In the genomic region with DNA sequence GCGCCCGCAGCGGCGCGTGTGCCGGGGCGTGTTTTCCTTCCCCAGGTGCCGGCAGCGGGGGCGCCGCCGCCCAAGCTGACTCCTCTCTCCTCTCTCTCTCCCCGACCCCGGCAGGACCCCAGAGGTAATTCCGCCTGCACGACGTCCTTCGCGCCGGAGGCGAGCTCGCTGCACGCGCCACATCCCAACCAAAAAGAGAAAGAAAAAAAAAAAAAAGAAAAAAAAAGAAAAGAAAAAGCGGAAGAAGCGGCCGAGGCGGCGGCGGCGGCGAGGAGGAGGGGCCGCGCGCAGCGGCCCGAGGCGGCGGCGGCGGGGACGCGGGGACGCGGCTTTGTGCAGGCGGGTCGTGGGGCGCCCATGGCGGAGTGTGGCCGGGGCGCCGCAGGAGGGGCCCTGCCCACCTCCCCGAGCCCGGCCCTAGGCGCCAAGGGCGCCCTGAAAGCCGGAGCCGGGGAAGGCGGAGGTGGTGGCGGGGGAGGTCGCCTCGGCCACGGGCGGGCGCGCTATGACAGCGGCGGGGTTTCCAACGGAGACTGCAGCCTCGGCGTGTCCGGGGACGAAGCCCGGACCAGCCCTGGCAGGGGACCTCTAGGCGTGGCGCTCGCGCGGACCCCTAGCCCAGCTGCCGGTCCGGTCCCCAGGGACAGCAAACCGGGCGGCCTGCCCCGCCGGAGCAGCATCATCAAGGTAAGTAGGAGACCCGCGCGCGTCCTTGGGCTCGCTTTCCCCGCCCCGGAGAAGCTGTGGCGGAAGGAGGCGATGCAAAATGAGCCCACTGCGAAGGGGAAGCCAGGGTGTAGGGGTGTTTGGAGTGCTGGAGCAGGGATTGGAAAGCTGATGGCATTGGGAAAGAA, we compare ENCODE assay signal across 8 mouse cellular contexts. TPM values are rescaled to one million over a fixed set of nuclear protein-coding genes. Genes with fewer than 3 reads are reported as not detected.
DNase-seq lines count a peak whose midpoint lies in the region; ATAC-seq and TF ChIP-seq lines count a peak whose summit lies in the region.

A gene (plus strand): TSS at position 153 of the 854 bp plus-strand sequence.

- H3K4me1 ChIP-seq in heart, embryonic 14.5 days (ENCODE audit: control insufficient read depth in 2 of 2, insufficient read depth in 2 of 2, low read length in 2 of 2): peaks cover 2 to 10% of the 10 kb centered on the region in 2 experiments; a peak in 3 of 4 replicates
- peaks cover 0 to 4% of the 10 kb centered on the region in 2 experiments; a peak in 2 of 4 replicates for H3K4me1 ChIP-seq in liver, embryonic 14.5 days (replicated peaks; ENCODE audit: control insufficient read depth in 2 of 2, insufficient read depth in 2 of 2, low read length in 1 of 2)
- 0 out of 2 replicates have a peak, but pooled peaks cover 4% of the 10 kb centered on the region for H3K4me1 ChIP-seq in stomach, embryonic 14.5 days (ENCODE audit: control insufficient read depth, insufficient read depth, low read length)

- H3K27me3 ChIP-seq in heart, embryonic 14.5 days (ENCODE audit: control insufficient read depth, insufficient read depth, low read length): no peaks in the 10 kb centered on the region
- no peaks in the 10 kb centered on the region for H3K27me3 ChIP-seq in liver, embryonic 14.5 days (ENCODE audit: control insufficient read depth, insufficient read depth, low read length)
- H3K27me3 ChIP-seq in stomach, embryonic 14.5 days (ENCODE audit: control insufficient read depth, insufficient read depth, low read length): no peaks in the 10 kb centered on the region

- H3K4me3 ChIP-seq in heart, embryonic 14.5 days (ENCODE audit: control insufficient read depth in 1 of 2, insufficient read depth in 1 of 2, low read depth in 1 of 2, low read length in 2 of 2): peak within 1 kb of the TSS; percentile 81 to 97
- peak within 1 kb of the TSS; percentile 67 to 76 for H3K4me3 ChIP-seq in liver, embryonic 14.5 days (ENCODE audit: insufficient read depth in 1 of 2, low read depth in 2 of 2, low read length in 2 of 2)
- peak within 1 kb of the TSS; percentile 79 for H3K4me3 ChIP-seq in stomach, embryonic 14.5 days (ENCODE audit: low read depth, low read length)

- under 1% methylated on average over 88 of the region's 95 CpGs for WGBS in heart, embryonic 14.5 days
- WGBS in liver, embryonic 14.5 days (ENCODE audit: insufficient replicate concordance): under 1% methylated on average over 91 of the region's 95 CpGs
- WGBS in stomach, embryonic 14.5 days: under 1% methylated on average over 95 of the region's 95 CpGs

- peak; percentile 77 for DNase-seq in CD4-positive helper T cell, adult 2 months (ENCODE audit: low read depth, low spot score)
- DNase-seq in brain, adult 2 months (ENCODE audit: low read depth, low spot score): peak; percentile 58
- DNase-seq in kidney, postnatal 10 days: peak; percentile 73
- DNase-seq in liver, embryonic 14.5 days (ENCODE audit: low read depth in 3 of 3, low spot score in 3 of 3): no peak
- peak; percentile 47 to 54 for DNase-seq in natural killer cell, adult 2 months (ENCODE audit: low spot score in 2 of 2)

- no peaks in the 10 kb centered on the region for H3K9me3 ChIP-seq in heart, embryonic 14.5 days (ENCODE audit: control insufficient read depth, low read length)
- no peaks in the 10 kb centered on the region for H3K9me3 ChIP-seq in liver, embryonic 14.5 days (ENCODE audit: control insufficient read depth, low read length)
- no peaks in the 10 kb centered on the region for H3K9me3 ChIP-seq in stomach, embryonic 14.5 days (ENCODE audit: control insufficient read depth, low read depth, low read length)

- TF ChIP-seq CTCF in liver, embryonic 14.5 days (IDR thresholded peaks at IDR 0.05; ENCODE audit: low read depth): no peak

- peak within 1 kb of the TSS; percentile 38 to 82 for H3K27ac ChIP-seq in heart, embryonic 14.5 days (replicated peaks in 1 of 2; ENCODE audit: control insufficient read depth in 1 of 2, insufficient read depth in 1 of 2, low read depth in 2 of 2, low read length in 2 of 2)
- no peak within 1 kb of the TSS for H3K27ac ChIP-seq in liver, embryonic 14.5 days
- peak within 1 kb of the TSS; percentile 84 for H3K27ac ChIP-seq in stomach, embryonic 14.5 days (ENCODE audit: low read length)

- ATAC-seq in erythroid progenitor cell, adult 5-6 weeks (replicated peaks; ENCODE audit: low FRiP score, poor library complexity, severe bottlenecking): peak; percentile 35
- ATAC-seq in heart, embryonic 14.5 days (ENCODE audit: insufficient number of reproducible peaks, insufficient read depth, low FRiP score, low read depth): peak; percentile 53; the same call in 1 of the 2 replicates
- ATAC-seq in liver, embryonic 14.5 days (ENCODE audit: insufficient read depth): peak; percentile 55
- peak; percentile 66 for ATAC-seq in stomach, embryonic 14.5 days (ENCODE audit: insufficient number of reproducible peaks, insufficient read depth, low FRiP score, low read depth)

- no peaks in the 10 kb centered on the region for H3K36me3 ChIP-seq in heart, embryonic 14.5 days (ENCODE audit: control insufficient read depth, insufficient read depth, low read length)
- no peaks in the 10 kb centered on the region for H3K36me3 ChIP-seq in liver, embryonic 14.5 days (replicated peaks; ENCODE audit: control insufficient read depth, insufficient read depth, low read depth)
- H3K36me3 ChIP-seq in stomach, embryonic 14.5 days (ENCODE audit: control insufficient read depth, insufficient read depth, low read length): no peaks in the 10 kb centered on the region

- H3K4me2 ChIP-seq in heart, embryonic 14.5 days (ENCODE audit: low read length): peak within 1 kb of the TSS; percentile 66
- H3K4me2 ChIP-seq in liver, embryonic 14.5 days (ENCODE audit: low read depth): peak within 1 kb of the TSS; percentile 74
- peak within 1 kb of the TSS; percentile 80 for H3K4me2 ChIP-seq in stomach, embryonic 14.5 days (replicated peaks; ENCODE audit: low read depth, low read length)

- peak within 1 kb of the TSS; percentile 84 for H3K9ac ChIP-seq in heart, embryonic 14.5 days (ENCODE audit: low read length)
- peak within 1 kb of the TSS; percentile 71 for H3K9ac ChIP-seq in liver, embryonic 14.5 days (replicated peaks)
- H3K9ac ChIP-seq in stomach, embryonic 14.5 days (replicated peaks; ENCODE audit: low read depth, low read length): peak within 1 kb of the TSS; percentile 76

- no peak for TF ChIP-seq EP300 in liver, embryonic 14.5 days (IDR thresholded peaks at IDR 0.05; ENCODE audit: low read depth)

RNA-seq across cellular contexts. Expression of the gene that starts here (rescaled TPM):
- total RNA-seq in erythroid progenitor cell, adult 5-6 weeks (2015; ENCODE audit: low replicate concordance): 145 and 168 TPM in 2 replicates
- 165 and 173 TPM in 2 replicates for total RNA-seq in erythroid progenitor cell, adult 5-6 weeks (2017; ENCODE audit: low replicate concordance)
- polyA plus RNA-seq in heart, embryonic 14.5 days (2014; fragmentation: Nextera tagmentation; extraction: Ambion mirVana): 5.5 and 6.8 TPM in 2 replicates
- 1.2 and 1.9 TPM in 2 replicates for polyA plus RNA-seq in liver, embryonic 14.5 days (2012; rRNA removed)
- polyA plus RNA-seq in liver, embryonic 14.5 days (2014; fragmentation: Nextera tagmentation; extraction: Ambion mirVana): 1.2 and 1.5 TPM in 2 replicates
- polyA plus RNA-seq in stomach, embryonic 14.5 days (2014; fragmentation: Nextera tagmentation; extraction: Ambion mirVana): 5.1 and 5.9 TPM in 2 replicates

Comparison
In these comparisons a context has a peak if more than half of its experiments do, and no peak if none do; other contexts are left out.
1. DNase-seq: peak in CD4-positive helper T cell, adult 2 months (single experiment), brain, adult 2 months (single experiment), kidney, postnatal 10 days (single experiment) and natural killer cell, adult 2 months (2 of 2); none in liver, embryonic 14.5 days (0 of 3).
2. Peak in every context shown above with its lines, with median percentiles within 50 percentile points of each other: ATAC-seq, H3K4me2 ChIP-seq, H3K4me3 ChIP-seq and H3K9ac ChIP-seq.